Mouse (Mus musculus) lung, postnatal 0 days (tissue): ENCODE results near the gene Synpo2l. TPM values are rescaled to one million over a fixed set of nuclear protein-coding genes. Genes with fewer than 3 reads are reported as not detected.

ENCODE experiments used
- ATAC-seq: fragments of 200-750 bp; cut with Nextera tagmentation; 2 replicates; pipeline ENCODE4 v1.8.0; 2017; ENCODE audit warnings: moderate library complexity
- DNase-seq: peaks from one replicate; pipeline ENCODE4 v3.0.0-alpha.2; 2016; ENCODE audit warnings: low spot score
- H3K27ac ChIP-seq: fragments of 300-500 bp; sonication (generic); 2 replicates; pipeline ENCODE4 v1.5.1; 2014; ENCODE audit warnings: antibody characterized with exemption, mild to moderate bottlenecking, low read length, mixed read lengths
- H3K27me3 ChIP-seq: fragments of 300-500 bp; sonication (generic); replicated peaks from 2 replicates; pipeline ENCODE4 v1.6.1; 2014; ENCODE audit warnings: low read length, mixed read lengths; ENCODE audit not compliant: insufficient read depth
- H3K36me3 ChIP-seq: fragments of 300-500 bp; sonication (generic); 2 replicates; pipeline ENCODE4 v1.6.1; 2014; ENCODE audit warnings: low read length, mixed read lengths; ENCODE audit not compliant: insufficient read depth
- H3K4me1 ChIP-seq: fragments of 300-500 bp; sonication (generic); 2 replicates; pipeline ENCODE4 v1.6.1; 2014; ENCODE audit warnings: antibody characterized with exemption, low read depth, low read length, mixed read lengths; ENCODE audit not compliant: insufficient read depth
- H3K4me2 ChIP-seq: fragments of 300-500 bp; sonication (generic); replicated peaks from 2 replicates; pipeline ENCODE4 v1.6.1; 2014; ENCODE audit warnings: low read depth, mild to moderate bottlenecking, low read length, moderate library complexity, mixed read lengths
- H3K4me3 ChIP-seq: fragments of 300-500 bp; sonication (generic); 2 replicates; pipeline ENCODE4 v1.5.1; 2014; ENCODE audit warnings: low read depth, low read length
- H3K9ac ChIP-seq: fragments of 300-500 bp; sonication (generic); replicated peaks from 2 replicates; pipeline ENCODE4 v1.6.1; 2014; ENCODE audit warnings: low read depth, mild to moderate bottlenecking
- H3K9me3 ChIP-seq: fragments of 300-500 bp; sonication (generic); 2 replicates; pipeline ENCODE4 v1.6.1; 2016; ENCODE audit warnings: low read length, mixed read lengths
- CTCF ChIP-seq: IDR thresholded peaks from 2 replicates; pipeline ENCODE4 v1.5.1; 2016; ENCODE audit warnings: antibody characterized with exemption, mild to moderate bottlenecking
- EP300 ChIP-seq: IDR thresholded peaks from 2 replicates; pipeline ENCODE4 v1.6.1; 2016; ENCODE audit warnings: antibody characterized with exemption, mild to moderate bottlenecking, control low read depth
- WGBS: fragments of 180-500 bp; shearing (Covaris S2); extraction: QIAGEN DNeasy Blood & Tissue Kit; methylation state at CpG from one replicate; pipeline ENCODE4 v1.1.7; 2014; 5-methylcytosine and 5-hydroxymethylcytosine counted together
- polyA plus RNA-seq: library from polyadenylated mRNA; unstranded; fragments of >200 nt; fragmentation: Nextera tagmentation; extraction: Ambion mirVana; gene quantifications from 2 replicates; pipeline ENCODE4 v1.2.1, GENCODE M21; 2015

Gene Synpo2l
- polyA plus RNA-seq, 1 experiment from 2014 or later, result 0.63 TPM

DNA sequence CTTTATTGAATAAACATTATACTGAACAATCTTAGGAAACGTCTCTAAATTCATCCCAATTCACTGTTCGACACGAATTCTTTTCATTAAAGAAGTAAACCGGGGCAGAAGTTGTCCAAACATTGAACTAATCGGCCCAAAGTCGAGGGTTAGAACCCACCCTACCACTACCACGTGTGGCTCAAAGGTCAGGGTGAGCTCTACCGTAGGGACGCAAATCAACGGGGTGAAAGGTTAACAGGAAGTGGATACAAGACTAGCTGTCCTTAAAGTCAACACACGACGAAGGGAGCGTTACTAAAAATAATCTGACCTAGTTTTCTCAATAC lies 5.5 kb upstream of the Synpo2l start:
- Histone ChIP-seq H3K9ac (peak overlapping the region; percentile 24), H3K4me1 (peaks cover 8% of the 10 kb centered on the region; the same call in 1 of the 2 replicates), H3K36me3 (peaks cover 13% of the 10 kb centered on the region; the same call in 1 of the 2 replicates), H3K4me2 (peak overlapping the region; percentile 56), H3K4me3 (peak overlapping the region; percentile 71), H3K9me3 (no peaks in the 10 kb centered on the region), H3K27ac (peak overlapping the region; percentile 97), H3K27me3 (no peaks in the 10 kb centered on the region)
- ATAC-seq (peak; percentile 58), DNase-seq (no peak)
- TF ChIP-seq CTCF (no peak), EP300 (peak; percentile 79; the same call in 1 of the 2 replicates)
- 9% methylated on average over 13 of the region's 13 CpGs for WGBS

DNA sequence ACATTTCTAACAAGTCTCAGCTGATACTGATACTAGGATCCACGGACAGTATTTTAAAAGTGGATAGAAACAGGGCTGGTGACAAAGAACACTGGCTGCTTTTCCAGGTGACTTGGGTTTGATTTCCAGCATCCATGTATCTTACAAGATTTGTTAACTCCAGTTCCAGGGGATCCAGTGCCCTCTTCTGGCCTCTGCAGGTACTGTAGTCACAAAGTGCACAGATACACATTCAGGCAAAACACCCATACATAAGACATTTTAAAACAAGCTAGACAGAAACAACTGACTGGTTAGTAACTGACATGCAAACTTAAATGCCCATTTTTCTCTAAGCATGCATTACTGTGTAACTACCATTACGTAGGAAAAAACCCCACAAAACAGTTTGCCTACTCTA lies 4.8 kb upstream of the Synpo2l start:
- Histone ChIP-seq H3K27ac (no peak overlapping the region), H3K9ac (no peak overlapping the region), H3K27me3 (no peaks in the 10 kb centered on the region), H3K4me2 (no peak overlapping the region), H3K4me3 (no peak overlapping the region), H3K36me3 (peaks cover 6% of the 10 kb centered on the region; the same call in 1 of the 2 replicates), H3K4me1 (peaks cover 8% of the 10 kb centered on the region; the same call in 1 of the 2 replicates), H3K9me3 (no peaks in the 10 kb centered on the region)
- peak; percentile 49 for DNase-seq
- peak; percentile 64 for TF ChIP-seq CTCF
- no peak for TF ChIP-seq EP300
- ATAC-seq, result no peak
- WGBS, result 97% methylated on average over 2 of the region's 2 CpGs

DNA sequence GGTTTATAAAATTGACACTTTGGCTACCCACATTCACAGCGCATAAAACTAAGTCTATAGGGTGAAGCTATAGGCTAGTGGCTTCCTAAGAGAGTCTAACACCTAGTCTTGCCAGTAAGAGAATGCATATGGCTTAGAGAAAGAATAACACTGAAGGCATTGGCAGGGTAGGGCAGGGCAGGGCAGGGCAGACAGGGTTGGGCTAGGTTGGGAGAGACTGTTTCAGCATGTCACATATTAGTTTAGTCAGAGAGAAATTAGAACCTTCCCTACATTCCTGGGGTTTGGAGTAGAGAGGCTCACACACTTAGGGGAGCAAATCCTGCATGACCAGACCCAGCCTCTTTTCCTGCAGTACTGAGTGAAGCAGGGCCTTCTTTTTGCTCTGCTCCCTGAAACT lies 685 bp downstream of the Synpo2l start:
- no peak overlapping the region for H3K4me3 ChIP-seq
- no peak overlapping the region for H3K27ac ChIP-seq
- H3K4me2 ChIP-seq, result no peak overlapping the region
- no peak overlapping the region for H3K9ac ChIP-seq
- 72% methylated on average over 1 of the region's 1 CpGs for WGBS
- no peaks in the 10 kb centered on the region for H3K9me3 ChIP-seq
- H3K4me1 ChIP-seq, result no peaks in the 10 kb centered on the region
- ATAC-seq (no peak; the same call in 1 of the 2 replicates), DNase-seq (no peak)
- no peaks in the 10 kb centered on the region for H3K27me3 ChIP-seq
- no peaks in the 10 kb centered on the region for H3K36me3 ChIP-seq
- no peak for TF ChIP-seq EP300
- TF ChIP-seq CTCF, result no peak

DNA sequence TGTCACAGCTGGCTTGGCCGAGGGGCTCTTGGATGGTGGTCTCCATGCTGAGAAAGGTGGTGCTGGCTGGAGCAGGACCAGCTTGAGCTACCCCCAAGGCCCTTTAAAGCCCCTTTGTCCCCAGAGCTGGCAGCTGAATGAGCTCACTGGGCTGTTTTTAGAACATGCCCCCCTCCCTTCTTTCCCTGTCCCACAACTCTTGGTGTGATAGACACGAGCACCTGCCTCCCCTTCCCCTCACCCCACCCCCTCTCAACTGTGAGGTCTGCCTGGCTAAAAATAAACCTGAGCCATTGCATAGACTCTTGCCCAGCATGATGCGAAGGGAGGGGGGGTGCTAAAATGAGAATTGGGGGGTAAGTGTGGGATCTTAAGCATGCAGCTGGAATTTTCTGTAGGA lies 3.7 kb downstream of the Synpo2l start:
- Histone ChIP-seq H3K4me1 (peaks cover 3% of the 10 kb centered on the region; the same call in 1 of the 2 replicates), H3K9me3 (no peaks in the 10 kb centered on the region), H3K4me2 (no peak overlapping the region), H3K36me3 (no peaks in the 10 kb centered on the region), H3K4me3 (no peak overlapping the region), H3K27me3 (no peaks in the 10 kb centered on the region), H3K27ac (no peak overlapping the region), H3K9ac (no peak overlapping the region)
- TF ChIP-seq CTCF (no peak), EP300 (no peak)
- DNase-seq (no peak), ATAC-seq (no peak)
- 83% methylated on average over 2 of the region's 3 CpGs for WGBS

DNA sequence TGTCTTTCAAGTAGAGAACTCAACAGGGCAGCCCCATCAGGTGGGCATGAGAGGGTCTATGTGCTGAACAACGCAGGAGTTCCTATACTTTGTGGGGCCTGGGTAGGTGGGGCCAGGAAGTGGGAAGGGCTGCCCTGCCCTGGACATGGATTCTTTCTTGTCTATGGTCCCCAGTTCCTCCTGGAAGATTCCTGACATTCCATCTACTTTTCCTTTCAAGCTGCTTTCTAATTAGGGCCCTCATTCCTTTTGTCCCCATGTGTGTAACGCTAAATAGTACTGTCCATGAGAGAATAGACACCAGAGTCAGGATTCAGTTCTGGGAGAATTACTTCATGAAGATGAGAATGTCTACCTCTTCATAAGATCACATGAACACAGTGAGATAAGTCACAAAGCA lies 4.6 kb downstream of the Synpo2l start:
- Histone ChIP-seq H3K9ac (no peak overlapping the region), H3K4me3 (no peak overlapping the region)
- ATAC-seq, result no peak

DNA sequence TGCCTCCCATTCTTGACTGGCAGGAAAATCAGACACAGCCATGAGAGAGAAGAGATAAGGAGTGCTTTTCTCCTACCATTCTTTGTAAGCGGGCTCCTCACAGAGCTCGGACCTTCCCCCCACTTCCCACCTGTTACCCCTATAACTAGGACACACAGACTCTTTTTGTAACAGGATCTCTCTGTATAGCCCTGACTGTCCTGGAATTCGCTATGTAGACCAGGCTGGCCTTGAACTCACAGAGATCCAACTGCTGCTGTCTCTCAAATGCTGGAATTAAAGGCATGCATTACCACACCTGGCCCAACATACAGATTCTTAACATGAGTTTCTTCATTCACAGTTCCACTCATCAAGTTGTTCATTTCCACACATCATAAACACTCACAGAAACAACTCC lies 5.4 kb downstream of the Synpo2l start:
- no peak overlapping the region for H3K4me2 ChIP-seq
- peaks cover 3% of the 10 kb centered on the region; the same call in 1 of the 2 replicates for H3K4me1 ChIP-seq
- WGBS, result 79% methylated on average over 3 of the region's 3 CpGs
- no peak for ATAC-seq
- no peak for DNase-seq
- no peaks in the 10 kb centered on the region for H3K36me3 ChIP-seq
- H3K4me3 ChIP-seq, result no peak overlapping the region
- H3K27ac ChIP-seq, result no peak overlapping the region
- TF ChIP-seq CTCF (no peak), EP300 (no peak)
- H3K27me3 ChIP-seq, result no peaks in the 10 kb centered on the region
- H3K9me3 ChIP-seq, result no peaks in the 10 kb centered on the region
- no peak overlapping the region for H3K9ac ChIP-seq

More for the DNA sequence above, 4.6 kb downstream of the Synpo2l start:
- no peak for DNase-seq
- Histone ChIP-seq H3K36me3 (no peaks in the 10 kb centered on the region), H3K27ac (no peak overlapping the region), H3K4me1 (peaks cover 3% of the 10 kb centered on the region; the same call in 1 of the 2 replicates), H3K27me3 (no peaks in the 10 kb centered on the region), H3K4me2 (no peak overlapping the region), H3K9me3 (no peaks in the 10 kb centered on the region)
- TF ChIP-seq EP300 (no peak), CTCF (no peak)
- 57% methylated on average over 2 of the region's 2 CpGs for whole genome bisulfite sequencing
